Mouse (Mus musculus): ENCODE measurements around the gene Git2. TPM values are rescaled to one million over a fixed set of nuclear protein-coding genes. Genes with fewer than 3 reads are reported as not detected.

Gene Git2
- total and polyA plus RNA-seq, 3 experiments, result 24.0 to 71.7 (median 64.9) TPM

DNA sequence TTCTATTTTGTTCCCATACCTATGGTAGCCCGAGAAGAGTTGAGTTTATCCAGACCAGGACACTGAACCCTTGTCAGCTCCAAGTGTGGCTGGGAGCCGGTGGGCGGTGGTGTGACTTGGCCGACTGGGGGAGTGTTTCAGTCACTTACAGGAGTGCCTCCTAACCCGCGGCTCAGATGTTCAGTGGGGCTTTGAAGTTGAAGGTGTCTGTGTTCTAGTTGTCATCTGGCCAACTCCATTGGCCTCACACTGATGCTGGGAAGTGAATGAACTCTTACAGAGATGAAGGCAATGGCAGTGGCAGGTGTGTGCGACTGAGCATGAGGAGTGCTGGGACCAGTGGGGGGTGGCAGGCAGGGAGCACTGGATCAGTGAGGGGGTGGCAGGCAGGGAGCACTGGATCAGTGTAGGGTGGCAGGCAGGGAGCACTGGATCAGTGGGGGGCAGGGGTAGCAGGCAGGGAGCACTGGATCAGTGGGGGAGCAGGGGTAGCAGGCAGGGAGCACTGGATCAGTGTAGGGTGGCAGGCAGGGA lies 4.7 kb upstream of the Git2 start:
- peaks cover 31 to 71% of the 10 kb centered on the region in 2 experiments for H3K4me1 ChIP-seq (ENCODE audit: control insufficient read depth in 1 of 2, insufficient read depth in 2 of 2, low read length in 2 of 2)
- DNase-seq (ENCODE audit: low read depth, low spot score), result no peak
- peaks cover 1 to 63% of the 10 kb centered on the region in 2 experiments; a peak in 3 of 4 replicates for H3K36me3 ChIP-seq (ENCODE audit: control insufficient read depth in 1 of 2, insufficient read depth in 2 of 2, low read length in 2 of 2)
- H3K9ac ChIP-seq (ENCODE audit: control insufficient read depth, low read depth, low read length, poor library complexity, severe bottlenecking), result no peak overlapping the region
- no peaks in the 10 kb centered on the region for H3K9me3 ChIP-seq (replicated peaks; ENCODE audit: insufficient read depth, low read length)
- H3K27ac ChIP-seq (ENCODE audit: control insufficient read depth, low read depth, low read length), result peak overlapping the region; percentile 57; the same call in 1 of the 2 replicates
- TF ChIP-seq SIN3A (IDR thresholded peaks at IDR 0.05; ENCODE audit: low read length), result no peak
- no peak for TF ChIP-seq ETS1 (IDR thresholded peaks at IDR 0.05; ENCODE audit: low read depth, low read length)
- no peak for TF ChIP-seq UBTF (IDR thresholded peaks at IDR 0.05; ENCODE audit: borderline replicate concordance, insufficient read depth, low read depth, low read length)
- TF ChIP-seq GATA1 (IDR thresholded peaks at IDR 0.05; ENCODE audit: low read depth, low read length), result no peak
- no peak for TF ChIP-seq ZC3H11A (IDR thresholded peaks at IDR 0.05; ENCODE audit: low read depth, low read length)
- no peak for TF ChIP-seq TCF12 (IDR thresholded peaks at IDR 0.05; ENCODE audit: low read depth, low read length)
- TF ChIP-seq MYB (IDR thresholded peaks at IDR 0.05; ENCODE audit: low read depth, low read length), result no peak
- no peak for TF ChIP-seq SMC3 (IDR thresholded peaks at IDR 0.05; ENCODE audit: low read depth, low read length)
- no peak for TF ChIP-seq USF2 (IDR thresholded peaks at IDR 0.05; ENCODE audit: borderline replicate concordance in 1 of 2, insufficient read depth in 1 of 2, low read depth in 1 of 2, low read length in 2 of 2)
- TF ChIP-seq E2F4 (IDR thresholded peaks at IDR 0.05; ENCODE audit: borderline replicate concordance, low read depth, low read length), result no peak
- no peak for TF ChIP-seq CHD1 (IDR thresholded peaks at IDR 0.05; ENCODE audit: low read depth, low read length)
- no peak for TF ChIP-seq MAFK (IDR thresholded peaks at IDR 0.05; ENCODE audit: borderline replicate concordance, low read depth, low read length)
- no peaks in the 10 kb centered on the region for H3K27me3 ChIP-seq (ENCODE audit: control insufficient read depth in 1 of 2, insufficient read depth in 2 of 2, low read length in 2 of 2)
- peaks cover 83% of the 10 kb centered on the region for H3K79me2 ChIP-seq (ENCODE audit: control insufficient read depth, insufficient read depth, low read length, poor library complexity)
- H3K4me3 ChIP-seq (ENCODE audit: control insufficient read depth in 1 of 2, insufficient read depth in 1 of 2, low read depth in 2 of 2, low read length in 2 of 2), result no peak overlapping the region

DNA sequence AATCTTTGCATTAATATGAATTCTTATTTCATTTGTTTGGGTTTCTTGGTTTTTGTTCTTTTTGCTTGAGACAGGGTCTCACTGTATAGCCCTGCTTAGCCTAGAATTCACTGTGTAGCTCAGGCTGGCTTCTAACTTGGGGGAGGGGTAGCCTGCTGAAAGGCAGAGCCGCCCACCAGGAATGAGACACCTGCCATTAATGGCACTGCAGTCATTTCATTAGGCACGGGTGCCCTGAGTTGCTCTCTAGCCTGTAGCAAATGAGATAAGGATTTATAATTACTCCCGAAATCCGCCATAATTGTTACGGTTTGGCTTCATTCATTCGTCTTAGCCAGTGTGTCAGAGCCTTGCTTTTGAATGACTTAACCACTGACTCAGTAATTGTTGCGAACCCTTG lies 857 bp upstream of the Git2 start:
- Histone ChIP-seq H3K4me1 (ENCODE audit: control insufficient read depth in 1 of 2, insufficient read depth in 2 of 2, low read length in 2 of 2) (peaks cover 4 to 46% of the 10 kb centered on the region in 2 experiments), H3K4me3 (ENCODE audit: control insufficient read depth in 1 of 2, insufficient read depth in 1 of 2, low read depth in 2 of 2, low read length in 2 of 2) (peak overlapping the region; percentile 83 to 88), H3K9me3 (replicated peaks; ENCODE audit: insufficient read depth, low read length) (no peaks in the 10 kb centered on the region), H3K27ac (ENCODE audit: control insufficient read depth, low read depth, low read length) (no peak overlapping the region), H3K79me2 (ENCODE audit: control insufficient read depth, insufficient read depth, low read length, poor library complexity) (peaks cover 91% of the 10 kb centered on the region), H3K36me3 (ENCODE audit: control insufficient read depth in 1 of 2, insufficient read depth in 2 of 2, low read length in 2 of 2) (peaks cover 0 to 35% of the 10 kb centered on the region in 2 experiments; a peak in 2 of 4 replicates), H3K27me3 (ENCODE audit: control insufficient read depth in 1 of 2, insufficient read depth in 2 of 2, low read length in 2 of 2) (no peaks in the 10 kb centered on the region), H3K9ac (ENCODE audit: control insufficient read depth, low read depth, low read length, poor library complexity, severe bottlenecking) (peak overlapping the region; percentile 93)
- DNase-seq (ENCODE audit: low read depth, low spot score), result peak; percentile 18
- TF ChIP-seq CHD2 (IDR thresholded peaks at IDR 0.05; ENCODE audit: low read length), result no peak
- TF ChIP-seq POLR2AphosphoS5 (IDR thresholded peaks at IDR 0.05; ENCODE audit: borderline replicate concordance, low read depth, low read length), result no peak
- no peak for TF ChIP-seq MAX (IDR thresholded peaks at IDR 0.05; ENCODE audit: low read length)
- no peak for TF ChIP-seq TAL1 (IDR thresholded peaks at IDR 0.05; ENCODE audit: low read length)
- TF ChIP-seq GATA1 (IDR thresholded peaks at IDR 0.05; ENCODE audit: low read depth, low read length), result no peak
- no peak for TF ChIP-seq E2F4 (IDR thresholded peaks at IDR 0.05; ENCODE audit: borderline replicate concordance, low read depth, low read length)
- TF ChIP-seq RAD21 (IDR thresholded peaks at IDR 0.05; ENCODE audit: low read depth, low read length), result no peak
